Mouse (Mus musculus): Measurements from ENCODE around the gene Bhmt. TPM values are rescaled to one million over a fixed set of nuclear protein-coding genes. Genes with fewer than 3 reads are reported as not detected.

Gene Bhmt
- 59.4 TPM for polyA plus RNA-seq (2014; fragmentation: Illumina TruSeq; extraction: RNeasy Lipid Tissue Mini Kit (QIAGEN cat#74804); ENCODE audit: low read depth, low replicate concordance)

DNA sequence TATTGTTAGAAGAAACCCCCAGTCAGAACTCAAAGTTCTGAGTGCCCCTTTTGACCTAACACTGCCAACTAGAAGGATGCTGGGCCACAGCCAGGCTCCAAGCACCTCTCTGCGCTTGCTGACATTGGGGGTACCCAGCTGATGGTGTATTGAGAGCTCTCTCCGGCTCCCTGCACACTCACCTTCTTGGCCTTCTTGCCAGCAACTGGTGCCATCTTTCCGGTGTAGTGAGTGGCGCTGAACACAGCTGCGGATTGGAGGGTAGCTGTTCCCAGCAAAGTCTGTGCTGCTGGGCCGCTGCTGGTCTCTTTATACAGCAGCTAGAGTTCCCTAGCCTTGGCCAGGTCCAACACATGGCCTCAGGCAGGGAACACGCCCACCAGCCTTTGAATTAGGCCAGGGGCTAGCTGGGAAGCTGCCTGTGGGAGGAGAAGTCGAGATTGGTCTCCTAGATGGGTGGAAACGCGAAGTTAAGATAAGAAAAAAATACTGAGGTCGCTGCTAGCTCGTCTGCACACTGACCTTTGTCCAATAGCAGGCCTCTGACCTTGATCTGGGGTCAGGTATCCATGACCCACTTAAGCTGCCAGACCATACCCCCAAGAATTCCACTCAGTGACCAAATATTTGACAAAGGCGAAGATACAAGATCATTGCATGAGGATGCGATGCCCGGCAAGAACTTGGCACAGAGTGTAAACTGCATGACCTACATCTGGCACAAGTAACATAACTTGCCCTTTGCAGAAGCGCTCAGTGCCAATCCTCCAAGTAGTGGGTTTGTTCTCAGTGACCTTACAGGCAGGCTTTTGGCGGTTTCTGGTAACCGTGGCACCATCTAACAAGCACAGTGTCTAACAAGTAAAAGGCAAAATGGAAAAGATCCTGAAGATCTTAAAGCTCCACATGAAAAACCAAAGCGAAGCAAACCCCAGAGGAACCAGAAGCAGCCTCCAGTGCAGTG is at the start of gene Bhmt:
Bhmt (minus strand) TSS at position 680 of the 964 bp plus-strand sequence.

DNA sequence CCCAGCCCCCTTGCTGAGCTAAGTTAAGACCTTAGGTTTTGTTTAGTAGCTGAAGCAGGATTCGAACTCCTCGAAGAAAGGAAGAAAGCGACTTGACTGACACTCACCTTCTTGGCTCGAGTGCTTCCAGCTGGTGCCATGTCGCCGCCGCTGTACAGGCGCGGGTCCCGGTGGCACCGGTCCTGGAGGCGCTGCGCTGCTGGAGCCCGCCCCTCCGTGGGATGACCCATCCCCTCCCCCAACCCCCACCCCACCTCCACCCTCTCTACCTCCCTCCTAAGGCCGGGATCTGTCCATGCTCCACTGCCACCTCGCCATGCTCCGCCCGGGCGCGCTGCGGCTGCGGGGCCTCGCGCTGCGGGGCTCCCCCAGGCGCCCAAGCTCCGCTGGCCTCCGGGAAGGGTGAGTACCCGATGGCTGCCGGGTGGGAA is 36.4 kb upstream of the Bhmt start, which contains the start of the genes Bhmt2 and Dmgdh:
Bhmt2 (minus strand) TSS at position 172 of the 431 bp plus-strand sequence.
Dmgdh (plus strand) TSS at position 303 of the 431 bp plus-strand sequence.

Other genes starting within 250 kb of the Bhmt start
- gene Jmy, start 138.2 kb downstream of the Bhmt start, polyA plus RNA-seq (2014; fragmentation: Illumina TruSeq; extraction: RNeasy Lipid Tissue Mini Kit (QIAGEN cat#74804); ENCODE audit: low read depth, low replicate concordance) = 42.2 TPM
- 94.4 TPM for gene Bhmt2, start 36.3 kb upstream of the Bhmt start, polyA plus RNA-seq (2014; fragmentation: Illumina TruSeq; extraction: RNeasy Lipid Tissue Mini Kit (QIAGEN cat#74804); ENCODE audit: low read depth, low replicate concordance)
- 62.4 TPM for gene Dmgdh, start 36.5 kb upstream of the Bhmt start, polyA plus RNA-seq (2014; fragmentation: Illumina TruSeq; extraction: RNeasy Lipid Tissue Mini Kit (QIAGEN cat#74804); ENCODE audit: low read depth, low replicate concordance)
- 85.3 TPM for gene Arsb, start 133.7 kb upstream of the Bhmt start, polyA plus RNA-seq (2014; fragmentation: Illumina TruSeq; extraction: RNeasy Lipid Tissue Mini Kit (QIAGEN cat#74804); ENCODE audit: low read depth, low replicate concordance)